Mouse (Mus musculus) intestine, embryonic 14.5 days (tissue): Measurements from ENCODE around the gene Clca2. TPM values are rescaled to one million over a fixed set of nuclear protein-coding genes. Genes with fewer than 3 reads are reported as not detected.

Source experiments
- polyA plus RNA-seq: library from polyadenylated mRNA; unstranded; fragments of >200 nt; fragmentation: Nextera tagmentation; extraction: Ambion mirVana; gene quantifications from 2 replicates; pipeline ENCODE4 v1.2.1, GENCODE M21; 2014

Gene Clca2
- polyA plus RNA-seq, 1 experiment from 2014 or later, result 0.46 TPM

Other genes with a start within 250 kb of the Clca2 start
- gene Clca4b, start 166.9 kb downstream of the Clca2 start, polyA plus RNA-seq, result 0.17 and 0.23 TPM in 2 replicates
- not detected in 2 replicates for gene Clca4a, start 124.4 kb downstream of the Clca2 start, polyA plus RNA-seq
- 1.9 and 3.5 TPM in 2 replicates for gene Clca1, start 66.7 kb downstream of the Clca2 start, polyA plus RNA-seq
- 14.8 and 18.7 TPM in 2 replicates for gene Odf2l, start 19.1 kb upstream of the Clca2 start, polyA plus RNA-seq
- gene Col24a1, start 193.0 kb upstream of the Clca2 start, polyA plus RNA-seq, result 4.9 and 5.1 TPM in 2 replicates